Mouse (Mus musculus): ENCODE measurements around the gene Zkscan2. TPM values are rescaled to one million over a fixed set of nuclear protein-coding genes. Genes with fewer than 3 reads are reported as not detected.

Gene Zkscan2
- polyA plus RNA-seq, 1 experiment, result not detected

DNA sequence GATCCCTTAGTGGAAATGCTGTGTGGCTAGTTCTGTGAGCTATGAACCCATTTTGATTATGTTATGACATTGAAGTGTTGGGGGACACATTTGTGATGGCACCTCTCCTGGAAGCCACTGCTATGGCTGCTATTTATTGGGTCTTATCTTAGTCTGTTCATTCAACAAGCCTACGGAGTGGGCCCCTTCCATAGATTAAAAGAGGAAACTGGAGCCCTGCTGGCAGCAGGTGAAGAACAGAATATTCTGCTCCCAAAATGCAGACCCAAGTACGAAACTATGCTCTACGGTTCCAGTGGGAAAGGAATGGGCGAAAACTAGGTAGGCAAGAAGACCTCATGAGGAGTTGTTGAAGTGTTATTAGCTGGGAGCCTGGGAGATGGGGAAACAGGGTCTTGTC is 41.9 kb downstream of the Zkscan2 start:
- Histone ChIP-seq H3K27ac (replicated peaks; ENCODE audit: low read depth, low read length) (no peak overlapping the region), H3K4me1 (ENCODE audit: control insufficient read depth, insufficient read depth, insufficient read length, low read length) (no peaks in the 10 kb centered on the region), H3K4me3 (ENCODE audit: insufficient read depth, low read depth, low read length) (no peak overlapping the region)

- Histone ChIP-seq H3K4me1 (ENCODE audit: control insufficient read depth, insufficient read depth, insufficient read length, low read length) (no peaks in the 10 kb centered on the region), H3K27ac (replicated peaks; ENCODE audit: low read depth, low read length) (no peak overlapping the region), H3K4me3 (ENCODE audit: insufficient read depth, low read depth, low read length) (no peak overlapping the region)
Measured at GRCm38 (mm10) chr7:123455088-123455487, 45.2 kb downstream of the Zkscan2 start.

GRCm38 (mm10) chr7:123453066-123453465 is 47.2 kb downstream of the Zkscan2 start:
- Histone ChIP-seq H3K4me3 (ENCODE audit: insufficient read depth, low read depth, low read length) (no peak overlapping the region), H3K4me1 (ENCODE audit: control insufficient read depth, insufficient read depth, insufficient read length, low read length) (no peaks in the 10 kb centered on the region), H3K27ac (replicated peaks; ENCODE audit: low read depth, low read length) (no peak overlapping the region)

GRCm38 (mm10) chr7:123452551-123452950 is 47.7 kb downstream of the Zkscan2 start:
- H3K27ac ChIP-seq (replicated peaks; ENCODE audit: low read depth, low read length), result no peak overlapping the region
- H3K4me1 ChIP-seq (ENCODE audit: control insufficient read depth, insufficient read depth, insufficient read length, low read length), result no peaks in the 10 kb centered on the region
- no peak overlapping the region for H3K4me3 ChIP-seq (ENCODE audit: insufficient read depth, low read depth, low read length)

GRCm38 (mm10) chr7:123450515-123450914 is 49.7 kb downstream of the Zkscan2 start:
- no peaks in the 10 kb centered on the region for H3K4me1 ChIP-seq (ENCODE audit: control insufficient read depth, insufficient read depth, insufficient read length, low read length)
- no peak overlapping the region for H3K27ac ChIP-seq (replicated peaks; ENCODE audit: low read depth, low read length)
- H3K4me3 ChIP-seq (ENCODE audit: insufficient read depth, low read depth, low read length), result no peak overlapping the region

DNA sequence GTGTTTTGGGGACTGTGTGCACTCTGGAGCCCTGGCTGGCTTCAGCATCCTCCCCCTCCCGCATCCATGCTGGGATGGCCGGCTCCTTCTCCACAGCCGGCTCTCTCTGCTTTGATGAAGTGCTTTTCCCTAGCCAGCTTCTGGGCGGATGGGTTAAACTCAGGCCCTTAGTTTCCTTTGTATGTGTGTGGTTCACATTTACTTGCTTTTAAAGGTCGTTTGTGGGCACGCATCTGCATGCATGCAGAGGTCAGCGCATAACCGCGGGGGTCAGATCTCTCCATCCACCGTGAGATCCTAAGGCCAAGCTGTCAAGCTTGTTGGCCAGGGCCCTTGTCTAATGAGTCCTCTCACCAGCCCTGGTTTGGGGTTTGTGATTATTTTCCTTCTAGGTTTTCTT is 50.6 kb downstream of the Zkscan2 start:
- Histone ChIP-seq H3K4me3 (ENCODE audit: insufficient read depth, low read depth, low read length) (no peak overlapping the region), H3K27ac (replicated peaks; ENCODE audit: low read depth, low read length) (no peak overlapping the region), H3K4me1 (ENCODE audit: control insufficient read depth, insufficient read depth, insufficient read length, low read length) (no peaks in the 10 kb centered on the region)

DNA sequence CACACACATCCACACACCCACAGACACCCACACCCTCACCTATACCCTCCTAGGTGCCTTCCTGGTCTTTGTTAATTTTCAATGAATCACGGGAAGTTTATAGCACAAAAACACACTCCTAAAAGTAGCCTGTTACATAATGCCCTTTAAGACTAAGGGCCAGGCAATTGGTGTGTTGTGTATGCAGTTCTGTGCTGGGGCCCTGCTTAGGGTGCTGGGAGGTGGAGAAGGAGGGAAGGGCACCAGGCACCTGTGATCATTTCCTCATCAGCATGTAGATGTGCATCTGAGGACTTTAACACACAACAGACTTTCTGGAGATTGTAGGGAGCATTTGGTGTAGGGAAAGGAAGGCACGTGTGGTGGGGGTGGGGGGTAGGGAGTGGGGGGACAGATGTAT is 51.5 kb downstream of the Zkscan2 start:
- H3K4me1 ChIP-seq (ENCODE audit: control insufficient read depth, insufficient read depth, insufficient read length, low read length), result no peaks in the 10 kb centered on the region
- H3K4me3 ChIP-seq (ENCODE audit: insufficient read depth, low read depth, low read length), result no peak overlapping the region
- H3K27ac ChIP-seq (replicated peaks; ENCODE audit: low read depth, low read length), result no peak overlapping the region

GRCm38 (mm10) chr7:123442079-123442478 is 58.2 kb downstream of the Zkscan2 start:
- no peaks in the 10 kb centered on the region for H3K4me1 ChIP-seq (ENCODE audit: control insufficient read depth, insufficient read depth, insufficient read length, low read length)
- no peak overlapping the region for H3K27ac ChIP-seq (replicated peaks; ENCODE audit: low read depth, low read length)
- H3K4me3 ChIP-seq (ENCODE audit: insufficient read depth, low read depth, low read length), result no peak overlapping the region

DNA sequence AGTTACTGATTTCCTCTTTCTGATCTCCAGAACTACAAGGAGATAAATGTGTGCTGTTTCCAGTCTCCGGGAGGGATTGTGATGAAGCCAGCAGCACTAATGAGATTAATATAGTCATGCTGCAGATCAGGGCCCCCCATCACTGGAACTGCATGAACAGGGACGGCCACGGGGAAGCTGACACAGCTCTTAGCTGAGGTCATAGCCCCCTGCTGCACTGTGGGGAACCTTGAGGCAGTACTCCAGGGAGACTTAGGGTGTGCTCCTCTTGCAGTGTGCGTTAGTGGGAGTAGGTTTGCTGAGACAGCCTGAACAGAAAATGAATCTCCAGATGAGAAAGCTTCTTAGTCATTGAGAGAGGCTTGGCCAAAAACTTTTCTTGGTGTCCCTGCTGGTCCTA is 69.0 kb downstream of the Zkscan2 start:
- Histone ChIP-seq H3K4me3 (ENCODE audit: insufficient read depth, low read depth, low read length) (no peak overlapping the region), H3K27ac (replicated peaks; ENCODE audit: low read depth, low read length) (no peak overlapping the region), H3K4me1 (ENCODE audit: control insufficient read depth, insufficient read depth, insufficient read length, low read length) (peaks cover 7% of the 10 kb centered on the region)

- H3K4me3 ChIP-seq (ENCODE audit: insufficient read depth, low read depth, low read length), result no peak overlapping the region
- peaks cover 7% of the 10 kb centered on the region for H3K4me1 ChIP-seq (ENCODE audit: control insufficient read depth, insufficient read depth, insufficient read length, low read length)
- peak overlapping the region; percentile 26; the same call in 1 of the 2 replicates for H3K27ac ChIP-seq (replicated peaks; ENCODE audit: low read depth, low read length)
Measured at GRCm38 (mm10) chr7:123430411-123430705, 69.9 kb downstream of the Zkscan2 start.

GRCm38 (mm10) chr7:123429624-123430410 is 70.4 kb downstream of the Zkscan2 start:
- H3K4me3 ChIP-seq (ENCODE audit: insufficient read depth, low read depth, low read length), result no peak overlapping the region
- peak overlapping the region; percentile 76 for H3K27ac ChIP-seq (replicated peaks; ENCODE audit: low read depth, low read length)
- H3K4me1 ChIP-seq (ENCODE audit: control insufficient read depth, insufficient read depth, insufficient read length, low read length), result peaks cover 7% of the 10 kb centered on the region

Other genes starting within 250 kb of the Zkscan2 start
- gene Lcmt1, start 130.7 kb downstream of the Zkscan2 start, polyA plus RNA-seq (2012; ENCODE audit: insufficient read depth, insufficient read length, missing spikeins), result 34.2 and 35.1 TPM in 2 replicates
- gene Arhgap17, start 130.5 kb downstream of the Zkscan2 start, polyA plus RNA-seq (2012; ENCODE audit: insufficient read depth, insufficient read length, missing spikeins), result 6.8 and 8.6 TPM in 2 replicates
- gene Aqp8, start 38.2 kb downstream of the Zkscan2 start, polyA plus RNA-seq (2012; ENCODE audit: insufficient read depth, insufficient read length, missing spikeins), result not detected in 2 replicates